Mouse (Mus musculus): ENCODE data around the gene Sytl1.

The Sytl1 gene

GRCm38 (mm10) chr4:133262882-133263281 lies at the start of gene Sytl1:
Gene Sytl1, minus strand, starts transcription at chr4:133263113.
- DNase-seq, result peak; percentile 31

DNA sequence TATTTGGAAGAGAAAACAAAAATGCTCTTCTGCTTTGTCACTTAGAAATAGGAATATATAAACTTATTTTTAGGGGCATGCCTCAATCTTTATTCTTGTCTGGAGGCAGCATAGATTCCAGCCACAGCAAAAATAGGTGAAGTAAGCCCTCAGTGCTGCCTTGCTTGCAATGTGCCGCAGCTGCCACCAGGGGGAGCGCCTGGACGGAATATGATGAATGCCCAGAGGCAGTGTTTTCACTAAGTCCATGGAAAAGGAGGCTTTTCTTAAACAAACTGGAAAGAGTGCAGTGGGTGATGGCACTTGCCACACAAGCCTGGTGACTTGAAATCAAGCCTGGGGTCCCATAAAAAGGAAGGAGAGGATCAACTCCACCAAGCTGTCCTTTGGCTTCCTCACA lies 47.0 kb upstream of the Sytl1 start:
- DNase-seq, result peak; percentile 91

DNA sequence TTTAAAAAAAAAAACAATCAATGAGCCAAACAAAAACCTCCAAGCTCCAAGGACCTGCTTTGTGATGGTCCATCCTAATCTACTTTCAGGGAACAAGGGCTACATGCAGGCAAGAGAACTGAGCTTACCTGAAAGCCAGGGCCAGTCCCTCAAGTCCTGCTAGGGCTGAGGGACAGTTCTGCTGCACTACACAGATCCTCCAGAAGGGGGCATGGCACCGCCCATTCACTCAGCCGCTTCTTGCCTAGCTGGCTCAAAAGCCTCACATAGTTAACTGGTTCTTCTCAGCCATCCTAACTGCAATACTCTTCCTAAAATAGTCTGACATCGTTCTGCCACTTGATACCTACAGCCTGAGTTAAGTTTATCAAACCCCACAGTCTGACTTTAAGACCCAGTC lies 44.4 kb upstream of the Sytl1 start:
- peak; percentile 76 for DNase-seq

- no peak for DNase-seq
Observed at GRCm38 (mm10) chr4:133305825-133306224, 42.9 kb upstream of the Sytl1 start.

GRCm38 (mm10) chr4:133304770-133305169 lies 41.9 kb upstream of the Sytl1 start:
- DNase-seq, result no peak

DNA sequence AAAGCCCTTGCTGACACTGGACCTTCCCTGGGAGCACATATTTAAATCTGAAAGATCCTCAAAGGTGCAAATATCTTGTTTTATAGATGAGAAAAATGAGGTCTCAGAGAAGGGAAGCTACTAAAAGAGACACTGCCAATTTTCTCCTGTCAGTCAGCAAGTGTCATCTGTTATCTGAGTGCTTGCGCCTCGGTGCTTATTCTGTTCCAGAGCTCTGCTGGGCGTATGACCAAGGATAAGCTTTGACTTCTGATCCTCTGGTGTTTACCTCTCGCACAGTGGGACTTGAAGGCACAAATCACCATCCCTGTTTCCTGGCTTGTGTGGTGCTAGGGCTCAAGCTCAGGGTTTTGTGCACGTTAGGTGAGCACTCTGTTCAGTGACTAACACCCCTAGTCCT lies 39.8 kb upstream of the Sytl1 start:
- no peak for DNase-seq

DNA sequence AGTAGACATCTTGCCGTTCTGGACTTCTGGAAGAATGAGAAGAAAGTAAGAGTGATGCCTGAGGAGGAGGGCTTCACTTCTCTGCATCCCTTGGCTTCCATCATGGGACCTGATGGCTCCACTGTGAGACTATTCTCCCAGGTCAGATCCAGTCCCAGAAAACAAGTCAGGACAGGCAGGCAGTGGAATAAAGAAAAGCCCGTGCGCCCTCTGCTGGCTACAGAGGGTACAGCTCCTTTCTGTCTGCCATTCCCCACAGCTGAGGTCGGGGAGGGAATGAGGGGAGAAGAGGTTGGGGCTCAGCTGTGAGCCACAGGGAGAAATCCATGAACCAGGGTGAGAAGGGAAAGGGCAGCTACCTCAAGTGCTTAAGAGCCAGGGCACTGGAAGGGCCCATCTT lies 38.9 kb upstream of the Sytl1 start:
- peak; percentile 84 for DNase-seq

DNA sequence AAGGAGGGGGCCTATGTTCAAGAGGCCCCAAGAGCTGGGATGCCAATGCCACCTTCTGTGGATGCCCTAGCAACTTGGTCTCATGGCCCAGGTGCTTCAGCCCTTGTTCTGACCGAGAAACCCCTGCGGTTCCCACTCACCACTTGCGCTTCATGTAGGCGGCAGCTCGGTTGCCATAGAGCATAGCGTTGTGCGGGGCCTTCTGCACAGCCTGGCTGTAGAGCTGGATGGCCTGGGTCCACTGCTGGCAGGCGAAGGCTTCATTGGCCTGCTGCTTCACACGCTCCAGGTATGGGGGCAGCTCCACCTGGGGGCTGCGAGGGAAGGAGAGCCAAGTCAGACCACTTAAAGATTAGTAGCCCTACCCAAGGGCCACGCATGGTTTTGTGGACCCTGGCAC lies 37.5 kb upstream of the Sytl1 start:
- DNase-seq, result no peak

GRCm38 (mm10) chr4:133299701-133300100 lies 36.8 kb upstream of the Sytl1 start:
- no peak for DNase-seq

DNA sequence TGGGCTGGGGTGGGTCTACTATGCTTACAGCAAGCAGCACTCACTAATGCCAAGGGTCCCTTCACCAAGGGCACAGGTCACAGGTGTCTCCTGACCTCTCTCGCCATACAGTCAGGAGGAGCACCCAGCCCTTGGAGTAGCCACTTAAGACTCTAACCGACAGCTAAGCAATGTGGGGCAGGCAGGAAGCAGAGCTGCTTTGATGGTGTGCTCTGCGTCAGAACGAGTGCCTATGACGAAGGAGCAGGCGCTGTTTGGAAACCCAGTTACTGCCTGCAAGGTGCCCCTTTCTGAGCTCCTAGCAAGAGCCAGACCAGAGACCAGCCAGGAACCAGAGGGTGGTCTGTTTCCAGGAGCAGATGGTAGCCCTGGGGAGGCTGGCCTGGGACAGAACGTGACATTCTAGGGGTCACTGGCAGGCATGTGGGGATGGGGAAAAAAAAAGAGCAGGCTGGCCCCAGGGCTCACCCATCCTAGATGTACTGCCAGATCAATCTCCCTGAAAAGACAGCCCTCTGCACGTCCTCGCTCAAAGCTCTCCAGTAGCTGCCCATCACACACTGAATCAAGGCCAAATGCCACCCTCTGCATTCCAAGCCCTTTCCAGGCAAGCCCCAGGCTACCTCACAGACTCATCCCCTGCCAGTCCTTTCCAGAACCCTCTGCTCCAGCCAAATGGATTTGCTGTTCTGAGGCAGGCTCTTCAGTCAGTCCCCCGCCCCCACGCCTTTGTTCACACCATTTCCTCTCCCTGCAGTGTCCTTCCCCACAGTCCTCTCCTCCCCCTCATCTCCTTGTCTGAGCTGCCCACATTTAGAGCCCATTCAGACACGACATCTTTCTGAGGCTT lies 35.8 kb upstream of the Sytl1 start:
- DNase-seq, result peak; percentile 52

DNA sequence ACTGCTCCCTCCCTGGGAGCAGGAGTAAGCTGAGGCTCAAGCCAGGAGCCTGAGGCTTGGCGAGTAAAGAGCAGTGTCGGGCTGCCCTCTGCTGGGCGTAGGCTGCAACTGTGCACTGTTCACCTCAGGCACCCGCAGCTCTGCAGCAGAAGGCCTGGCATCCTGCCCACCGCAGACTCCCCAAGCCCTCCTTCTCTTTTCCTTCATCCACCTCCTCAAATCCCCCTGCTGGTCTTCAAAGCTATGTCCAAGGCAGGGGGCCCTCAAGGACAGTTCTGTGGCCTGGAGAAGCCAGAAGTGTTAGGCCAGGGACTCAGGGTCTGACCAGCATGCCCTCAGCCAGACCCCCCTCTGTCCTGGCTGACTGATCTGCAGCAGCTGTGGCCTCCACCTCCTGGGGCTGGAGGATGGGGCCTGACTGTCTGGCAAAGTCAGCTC lies 34.9 kb upstream of the Sytl1 start:
- DNase-seq, result peak; percentile 92

- no peak for DNase-seq
Observed at GRCm38 (mm10) chr4:133297360-133297759, 34.4 kb upstream of the Sytl1 start.

DNA sequence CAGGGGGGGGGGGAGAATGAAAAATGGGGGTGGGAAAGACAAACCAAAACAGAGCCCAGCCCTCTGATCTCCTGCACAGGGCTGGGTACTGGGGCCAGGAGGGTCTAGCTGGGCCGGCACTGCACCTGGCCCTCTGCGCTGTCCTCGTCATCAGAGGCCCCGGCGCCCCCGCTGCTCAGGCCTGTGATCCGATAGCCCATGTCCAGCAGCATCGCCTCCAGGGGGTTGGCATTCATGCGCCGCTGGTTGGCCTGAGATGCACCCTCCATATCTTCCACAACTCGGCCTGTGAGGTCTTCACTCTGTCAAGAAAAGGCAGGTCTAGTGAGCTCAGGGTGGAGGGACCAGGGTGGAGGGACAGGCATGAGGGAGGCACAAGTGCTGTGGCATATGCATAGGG lies 31.2 kb upstream of the Sytl1 start:
- no peak for DNase-seq

- peak; percentile 41 for DNase-seq
Observed at GRCm38 (mm10) chr4:133292901-133293843, 30.3 kb upstream of the Sytl1 start.

GRCm38 (mm10) chr4:133292405-133292804 lies 29.5 kb upstream of the Sytl1 start:
- no peak for DNase-seq

DNA sequence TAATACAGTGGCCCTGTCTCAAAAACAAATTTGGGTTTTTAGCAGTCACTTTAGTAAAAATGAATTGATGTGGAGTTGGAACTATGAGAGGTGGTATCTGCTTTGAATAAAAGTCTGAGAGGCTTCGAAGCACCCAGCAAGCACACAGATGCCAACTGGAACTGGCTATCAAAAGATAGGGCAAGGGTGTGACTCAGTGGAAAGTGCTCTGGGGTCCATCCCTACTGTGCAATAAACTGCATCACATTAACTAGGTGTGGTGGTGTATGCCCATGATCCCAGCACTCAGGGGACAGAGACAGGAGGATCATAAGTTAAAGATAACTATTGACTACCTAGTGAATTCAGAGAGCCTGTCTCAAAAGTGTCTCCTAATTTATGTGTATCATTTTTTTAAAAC lies 28.3 kb upstream of the Sytl1 start:
- DNase-seq, result no peak

DNA sequence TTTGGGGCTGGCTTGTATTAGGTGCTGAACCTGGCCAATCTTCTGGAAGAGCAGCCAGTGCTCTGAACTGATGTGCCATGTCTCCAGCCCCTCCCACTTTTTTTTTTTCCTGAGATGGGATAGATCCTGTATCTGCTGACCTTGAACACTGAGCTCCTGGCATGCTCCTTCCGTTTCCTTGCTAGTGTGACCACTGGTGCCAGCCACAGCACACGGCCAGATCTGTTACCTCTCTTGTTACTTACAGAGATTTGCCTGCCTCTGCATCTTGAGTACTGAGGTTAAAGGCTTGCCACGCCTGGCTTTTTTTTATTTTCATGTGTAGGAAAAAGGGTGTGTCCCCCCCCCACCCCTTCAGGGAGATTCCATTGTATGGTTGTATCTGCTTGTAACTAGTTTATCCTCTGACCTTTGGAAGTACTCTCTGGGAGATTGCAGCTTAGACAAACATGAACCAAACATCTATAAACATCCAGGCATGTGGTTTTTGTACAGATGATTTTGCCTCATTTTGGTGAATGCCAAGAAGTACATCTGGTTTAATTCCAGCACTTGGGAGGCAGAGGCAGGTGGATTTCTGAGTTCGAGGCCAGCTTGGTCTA lies 23.7 kb upstream of the Sytl1 start:
- DNase-seq, result no peak

DNA sequence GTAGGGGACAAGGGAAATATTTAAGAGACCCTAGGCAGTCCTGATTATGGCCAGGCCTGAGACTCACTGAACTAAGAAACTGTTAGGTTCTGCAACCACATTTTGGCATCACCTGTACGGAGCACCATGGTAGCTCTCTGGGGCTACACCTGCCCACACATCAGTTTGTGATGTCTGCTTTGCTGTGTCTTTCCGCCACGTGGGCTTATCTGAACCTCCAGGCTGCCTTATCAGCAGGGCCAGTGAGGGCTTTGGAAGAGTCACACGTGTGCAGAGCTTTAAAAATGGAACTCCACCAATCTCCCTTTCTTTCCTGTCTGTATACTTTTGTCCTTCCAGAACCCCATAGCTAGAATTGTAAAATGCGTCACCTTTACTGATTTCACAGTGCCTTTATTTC lies 23.0 kb upstream of the Sytl1 start:
- DNase-seq, result no peak

DNA sequence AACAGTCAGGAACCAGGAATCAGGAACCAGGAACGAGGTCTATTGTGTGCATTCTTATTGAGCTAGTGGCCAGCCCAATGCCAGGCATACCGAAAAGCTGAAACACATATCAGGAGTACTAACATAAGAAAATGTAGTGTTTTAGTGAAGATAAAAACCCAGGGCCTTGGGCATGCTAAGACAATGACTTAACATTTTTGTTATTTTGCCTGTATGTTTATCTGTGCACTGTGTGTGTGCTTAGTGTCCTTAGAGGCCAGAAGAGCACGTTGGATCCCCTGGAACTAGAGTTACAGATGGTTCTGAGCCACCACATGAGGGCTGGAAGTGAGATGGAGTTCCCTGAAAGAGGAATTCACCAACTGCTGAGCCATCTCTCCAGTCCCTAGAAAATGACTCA lies 22.4 kb upstream of the Sytl1 start:
- DNase-seq, result no peak

- no peak for DNase-seq
Observed at GRCm38 (mm10) chr4:133282656-133283055, 19.7 kb upstream of the Sytl1 start.

- DNase-seq, result no peak
Observed at GRCm38 (mm10) chr4:133281951-133282481, 19.1 kb upstream of the Sytl1 start.

DNA sequence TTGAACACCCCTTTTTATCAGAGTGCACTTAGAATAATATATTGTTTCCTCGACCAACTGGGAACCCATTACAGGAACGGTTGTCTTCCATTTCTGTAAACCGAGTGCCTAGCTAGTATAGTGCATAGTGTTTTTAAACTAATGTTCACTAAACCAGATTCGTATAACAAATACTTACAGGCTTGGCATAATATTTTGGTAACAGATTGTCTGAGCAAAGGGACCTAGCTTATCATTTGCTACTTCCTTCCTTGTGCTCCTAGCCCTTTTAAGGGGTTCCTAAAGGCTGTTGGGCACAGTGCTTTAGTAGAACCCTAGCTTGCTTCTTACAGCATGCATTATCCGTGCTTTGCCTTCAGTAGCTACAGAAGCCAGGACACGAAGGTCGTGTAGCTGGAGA lies 18.6 kb upstream of the Sytl1 start:
- no peak for DNase-seq

- DNase-seq, result no peak
Observed at GRCm38 (mm10) chr4:133278482-133278881, 15.6 kb upstream of the Sytl1 start.
